Comparison of ENCODE assay signal across 25 mouse cellular contexts in genomic region chr3:136816319-136816718, GRCm38 (mm10).
DNase-seq lines count a peak whose midpoint lies in the region; ATAC-seq and TF ChIP-seq lines count a peak whose summit lies in the region.
"Had no signal": no experiment of that assay in that cellular context is flagged by ENCODE, and none has a peak within 500 bp of the region (broad histone marks: within the 10 kb centered on the region; RNA-seq: fewer than 3 reads in every experiment).

No protein-coding gene starts in this region.

- no peak for DNase-seq in kidney, adult 8-10 months
- peak; percentile 16 for DNase-seq in testis, postnatal 14 days (ENCODE audit: low spot score)
- DNase-seq in testis, postnatal 10 days (ENCODE audit: low spot score), result no peak
- DNase-seq in liver, postnatal 0 days, result no peak
- no peak for DNase-seq in gastrocnemius, adult 8-10 months (ENCODE audit: low spot score in 2 of 2)
- DNase-seq: adrenal gland, adult 8-10 months; adrenal gland, postnatal 25 days; cerebellum, adult 11-12 months; cerebellum, adult 8-10 months; cerebellum, postnatal 10 days; cerebellum, postnatal 36 days; embryo, embryonic 11 days; gastrocnemius, postnatal 14 days; heart, adult 11 months had no signal

- no peaks in the 10 kb centered on the region for H3K27me3 ChIP-seq in kidney, embryonic 16.5 days (ENCODE audit: insufficient read depth, low read length)
- H3K27me3 ChIP-seq in liver, postnatal 0 days (ENCODE audit: insufficient read depth, low read length), result no peaks in the 10 kb centered on the region
- H3K27me3 ChIP-seq: embryonic facial prominence, embryonic 13.5 days; forebrain, embryonic 13.5 days; hindbrain, embryonic 12.5 days had no signal

- TF ChIP-seq CTCF in liver, postnatal 0 days (IDR thresholded peaks at IDR 0.05; ENCODE audit: low read depth), result no peak

- no peak overlapping the region for H3K4me2 ChIP-seq in kidney, embryonic 16.5 days (replicated peaks; ENCODE audit: low read depth, low read length)
- no peak overlapping the region for H3K4me2 ChIP-seq in liver, postnatal 0 days (ENCODE audit: low read depth, low read length)
- H3K4me2 ChIP-seq: embryonic facial prominence, embryonic 13.5 days; forebrain, embryonic 13.5 days; heart, embryonic 11.5 days; hindbrain, embryonic 12.5 days had no signal

- 78% methylated on average over 3 of the region's 3 CpGs for WGBS in kidney, embryonic 16.5 days
- WGBS in liver, postnatal 0 days (ENCODE audit: insufficient replicate concordance), result 60% methylated on average over 3 of the region's 3 CpGs

- no peaks in the 10 kb centered on the region for H3K9me3 ChIP-seq in kidney, embryonic 16.5 days (ENCODE audit: low read length)
- no peaks in the 10 kb centered on the region for H3K9me3 ChIP-seq in liver, postnatal 0 days (ENCODE audit: low read length)
- H3K9me3 ChIP-seq: embryonic facial prominence, embryonic 10.5 days; embryonic facial prominence, embryonic 13.5 days; forebrain, embryonic 10.5 days; forebrain, embryonic 13.5 days; hindbrain, embryonic 12.5 days had no signal

- no peak for TF ChIP-seq EP300 in liver, postnatal 0 days (IDR thresholded peaks at IDR 0.05; ENCODE audit: low read depth)

- H3K4me3 ChIP-seq in kidney, embryonic 16.5 days (ENCODE audit: low read length), result no peak overlapping the region
- no peak overlapping the region for H3K4me3 ChIP-seq in liver, postnatal 0 days (ENCODE audit: low read depth, low read length)
- H3K4me3 ChIP-seq: embryonic facial prominence, embryonic 10.5 days; embryonic facial prominence, embryonic 13.5 days; erythroblast, embryonic 14.5 days; forebrain, embryonic 10.5 days; forebrain, embryonic 13.5 days; hindbrain, embryonic 12.5 days had no signal

- no peaks in the 10 kb centered on the region for H3K36me3 ChIP-seq in kidney, embryonic 16.5 days (ENCODE audit: insufficient read depth, low read length)
- no peaks in the 10 kb centered on the region for H3K36me3 ChIP-seq in liver, postnatal 0 days (replicated peaks; ENCODE audit: insufficient read depth, low read length)
- H3K36me3 ChIP-seq: embryonic facial prominence, embryonic 10.5 days; embryonic facial prominence, embryonic 13.5 days; forebrain, embryonic 10.5 days; hindbrain, embryonic 12.5 days had no signal

- no peak overlapping the region for H3K27ac ChIP-seq in kidney, embryonic 16.5 days (ENCODE audit: low read length)
- peak overlapping the region; percentile 12; the same call in 1 of the 2 replicates for H3K27ac ChIP-seq in liver, postnatal 0 days (ENCODE audit: low read depth)
- H3K27ac ChIP-seq: embryonic facial prominence, embryonic 10.5 days; embryonic facial prominence, embryonic 13.5 days; forebrain, embryonic 10.5 days; forebrain, embryonic 13.5 days; hindbrain, embryonic 12.5 days had no signal

- peaks cover 7% of the 10 kb centered on the region for H3K4me1 ChIP-seq in kidney, embryonic 16.5 days (ENCODE audit: insufficient read depth, low read length)
- peaks cover 4% of the 10 kb centered on the region for H3K4me1 ChIP-seq in liver, postnatal 0 days (ENCODE audit: insufficient read depth)
- H3K4me1 ChIP-seq: forebrain, embryonic 13.5 days; hindbrain, embryonic 12.5 days had no signal

- peak; percentile 35; the same call in 1 of the 2 replicates for ATAC-seq in kidney, embryonic 16.5 days (ENCODE audit: low FRiP score, low TSS enrichment)
- peak; percentile 24; the same call in 1 of the 2 replicates for ATAC-seq in liver, postnatal 0 days
- no peak for ATAC-seq in erythroid progenitor cell, adult 5-6 weeks (replicated peaks; ENCODE audit: low FRiP score, poor library complexity, severe bottlenecking)
- ATAC-seq: activated CD4-positive, CD25-positive, alpha-beta regulatory T cell, adult 4 months; forebrain, embryonic 13.5 days; forebrain, embryonic 16.5 days had no signal

- no peak overlapping the region for H3K9ac ChIP-seq in kidney, embryonic 16.5 days (replicated peaks; ENCODE audit: low read length)
- no peak overlapping the region for H3K9ac ChIP-seq in liver, postnatal 0 days (replicated peaks)
- H3K9ac ChIP-seq: embryonic facial prominence, embryonic 13.5 days; forebrain, embryonic 13.5 days; hindbrain, embryonic 12.5 days had no signal
